Mouse (Mus musculus) lung, adult 2 months (tissue): ENCODE measurements around the gene Dhx29.

Source experiments
- CTCF ChIP-seq: fragments of 200-500 bp; IDR thresholded peaks from 2 replicates; pipeline ENCODE4 v1.5.1; 2011; ENCODE audit warnings: mild to moderate bottlenecking, low read length, control low read depth; ENCODE audit not compliant: insufficient read depth
- POLR2A ChIP-seq: fragments of 200-500 bp; IDR thresholded peaks from 2 replicates; pipeline ENCODE4 v1.6.1; 2011; ENCODE audit warnings: low read depth, mild to moderate bottlenecking, control low read depth, low read length, borderline replicate concordance; ENCODE audit errors: extremely low read depth

DNA sequence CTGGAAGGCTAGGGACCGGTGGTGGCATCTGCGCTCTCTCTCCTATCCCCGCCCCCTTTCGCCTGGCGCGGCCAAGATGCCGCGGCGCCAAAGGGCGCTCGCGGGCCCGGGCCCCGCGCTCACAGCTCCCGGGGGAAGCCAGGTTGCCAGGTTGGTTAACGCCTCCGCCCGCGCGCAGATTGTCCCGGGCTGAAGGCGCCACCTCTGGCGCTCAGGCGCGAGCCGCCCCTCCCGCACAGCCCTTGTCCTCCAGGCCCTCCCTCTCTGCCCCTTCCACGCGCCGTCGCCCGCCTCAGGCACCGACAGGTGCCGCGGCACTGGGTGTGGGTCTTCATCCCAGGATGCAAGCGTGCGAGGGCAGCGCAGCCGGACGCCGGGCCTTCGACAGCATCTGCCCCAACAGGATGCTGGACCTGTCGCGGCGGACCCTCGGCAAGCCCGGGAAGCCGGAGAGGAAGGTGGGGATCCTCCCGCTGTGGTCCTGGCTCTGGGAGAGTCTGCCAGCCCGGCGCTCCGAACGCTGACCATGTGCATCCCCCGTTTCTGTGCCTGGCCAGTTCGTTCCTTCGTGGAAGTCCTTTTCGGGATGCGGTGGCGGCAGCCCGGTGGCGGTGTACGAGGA, 66.4 kb downstream of the Dhx29 start, which contains the start of gene Mcidas:
- TF ChIP-seq CTCF (no peak), POLR2A (no peak)
